Mouse (Mus musculus) cortical plate, adult 2 months (tissue): ENCODE measurements around the gene A730049H05Rik. TPM values are rescaled to one million over a fixed set of nuclear protein-coding genes. Genes with fewer than 3 reads are reported as not detected.

ENCODE experiments used
- H3K27ac ChIP-seq: fragments of 200-500 bp; 2 replicates; pipeline ENCODE4 v1.5.1; 2012; ENCODE audit warnings: low read length, control low read depth, inconsistent platforms; ENCODE audit not compliant: insufficient read depth
- H3K4me1 ChIP-seq: fragments of 200-500 bp; 2 replicates; pipeline ENCODE4 v1.6.1; 2011; ENCODE audit warnings: low read length; ENCODE audit not compliant: control insufficient read depth, insufficient read depth
- H3K4me3 ChIP-seq: fragments of 200-500 bp; 2 replicates; pipeline ENCODE4 v1.5.1; 2011; ENCODE audit warnings: mild to moderate bottlenecking, low read length, control low read depth; ENCODE audit not compliant: insufficient read depth
- CTCF ChIP-seq: fragments of 200-500 bp; IDR thresholded peaks from 2 replicates; pipeline ENCODE4 v1.5.1; 2011; ENCODE audit warnings: mild to moderate bottlenecking, control low read depth, low read length; ENCODE audit not compliant: insufficient read depth; ENCODE audit errors: extremely low read depth
- POLR2A ChIP-seq: fragments of 200-500 bp; IDR thresholded peaks from 2 replicates; pipeline ENCODE4 v1.6.1; 2011; ENCODE audit warnings: mild to moderate bottlenecking, low read length, control low read depth; ENCODE audit not compliant: insufficient read depth; ENCODE audit errors: extremely low read depth
- polyA plus RNA-seq: library from polyadenylated mRNA; depleted of rRNA; stranded (reverse); fragments of >200 nt; gene quantifications from 2 replicates; pipeline ENCODE4 v1.2.3, GENCODE M21; 2012; rRNA removed

Gene A730049H05Rik
- 0.08 TPM in 2 replicates for polyA plus RNA-seq

- no peak for TF ChIP-seq POLR2A
- TF ChIP-seq CTCF, result no peak
- no peak within 1 kb of the TSS for H3K27ac ChIP-seq
- H3K4me3 ChIP-seq, result no peak within 1 kb of the TSS
- no peaks in the 10 kb centered on the region for H3K4me1 ChIP-seq
Observed at GRCm38 (mm10) chr6:92816311-92816751, at the start of gene A730049H05Rik. A730049H05Rik (plus strand) TSS chr6:92816478.

- no peak overlapping the region for H3K27ac ChIP-seq
- H3K4me1 ChIP-seq, result no peaks in the 10 kb centered on the region
- TF ChIP-seq CTCF (peak; percentile 61), POLR2A (no peak)
- H3K4me3 ChIP-seq, result no peak overlapping the region
Observed at GRCm38 (mm10) chr6:92776356-92776755, 39.9 kb upstream of the A730049H05Rik start.

GRCm38 (mm10) chr6:92779140-92779934 is 36.9 kb upstream of the A730049H05Rik start:
- H3K4me1 ChIP-seq, result no peaks in the 10 kb centered on the region
- no peak overlapping the region for H3K27ac ChIP-seq
- TF ChIP-seq CTCF (no peak), POLR2A (no peak)
- no peak overlapping the region for H3K4me3 ChIP-seq

- Histone ChIP-seq H3K27ac (no peak overlapping the region), H3K4me3 (no peak overlapping the region)
- TF ChIP-seq CTCF (no peak), POLR2A (no peak)
Observed at GRCm38 (mm10) chr6:92779935-92780205, 36.4 kb upstream of the A730049H05Rik start.

GRCm38 (mm10) chr6:92781446-92781845 is 34.8 kb upstream of the A730049H05Rik start:
- H3K4me3 ChIP-seq, result no peak overlapping the region
- TF ChIP-seq CTCF, result no peak
- TF ChIP-seq POLR2A, result no peak
- no peaks in the 10 kb centered on the region for H3K4me1 ChIP-seq
- H3K27ac ChIP-seq, result no peak overlapping the region

More at GRCm38 (mm10) chr6:92779935-92780205, 36.4 kb upstream of the A730049H05Rik start:
- H3K4me1 ChIP-seq, result no peaks in the 10 kb centered on the region

- no peaks in the 10 kb centered on the region for H3K4me1 ChIP-seq
- H3K27ac ChIP-seq, result no peak overlapping the region
- TF ChIP-seq POLR2A (no peak), CTCF (peak; percentile 82)
- no peak overlapping the region for H3K4me3 ChIP-seq
Observed at GRCm38 (mm10) chr6:92784782-92785181, 31.5 kb upstream of the A730049H05Rik start.

GRCm38 (mm10) chr6:92786701-92787375 is 29.4 kb upstream of the A730049H05Rik start:
- Histone ChIP-seq H3K4me1 (no peaks in the 10 kb centered on the region), H3K4me3 (0 out of 2 replicates have a peak overlapping the region, but pooled peaks have one; percentile 12), H3K27ac (no peak overlapping the region)
- TF ChIP-seq POLR2A, result no peak

- TF ChIP-seq POLR2A (no peak), CTCF (peak; percentile 78)
- no peak overlapping the region for H3K4me3 ChIP-seq
- H3K4me1 ChIP-seq, result no peaks in the 10 kb centered on the region
- no peak overlapping the region for H3K27ac ChIP-seq
Observed at GRCm38 (mm10) chr6:92787376-92787712, 28.9 kb upstream of the A730049H05Rik start.

- no peak for TF ChIP-seq CTCF
- no peak for TF ChIP-seq POLR2A
- H3K27ac ChIP-seq, result no peak overlapping the region
Observed at GRCm38 (mm10) chr6:92793804-92794203, 22.5 kb upstream of the A730049H05Rik start.

GRCm38 (mm10) chr6:92801462-92801861 is 14.8 kb upstream of the A730049H05Rik start:
- TF ChIP-seq POLR2A (no peak), CTCF (no peak)
- Histone ChIP-seq H3K27ac (no peak overlapping the region), H3K4me1 (no peaks in the 10 kb centered on the region), H3K4me3 (no peak overlapping the region)

More at GRCm38 (mm10) chr6:92793804-92794203, 22.5 kb upstream of the A730049H05Rik start:
- Histone ChIP-seq H3K4me3 (no peak overlapping the region), H3K4me1 (no peaks in the 10 kb centered on the region)
